Mouse (Mus musculus) gastrocnemius, adult 2 months (tissue): ENCODE measurements around the gene Stard13. TPM values are rescaled to one million over a fixed set of nuclear protein-coding genes. Genes with fewer than 3 reads are reported as not detected.
A peak's percentile ranks its signal among the peaks of the same experiment; 100 is the strongest.

ENCODE experiments used
- DNase-seq: peaks from one replicate; pipeline ENCODE4 v3.0.0; 2022
- H3K27ac ChIP-seq: fragments of 200-600 bp; 2 replicates; pipeline ENCODE4 v1.8.1; 2022; ENCODE audit warnings: mild to moderate bottlenecking
- H3K4me3 ChIP-seq: fragments of 200-600 bp; 2 replicates; pipeline ENCODE4 v1.8.1; 2022; ENCODE audit warnings: mild to moderate bottlenecking, moderate library complexity
- CTCF ChIP-seq: fragments of 200-600 bp; IDR thresholded peaks from 2 replicates; pipeline ENCODE4 v1.8.1; 2022; ENCODE audit warnings: antibody characterized with exemption, mild to moderate bottlenecking, moderate library complexity
- intact Hi-C: fragments of 180-260 bp; cut with DNase I; formaldehyde crosslinking; loops from one replicate; pipeline ENCODE4 v1.15.1; 2025
- long read RNA-seq, 2 experiments: library from polyadenylated mRNA; stranded (forward); transcript quantifications; one replicate each; pipeline ENCODE4 v2.0.0; 2021
- total RNA-seq, 2 experiments: library from RNA; stranded (reverse); gene quantifications; 2 replicates each; pipeline ENCODE4 v1.2.3; 2021

Gene Stard13
- total RNA-seq = 1 to 10 TPM; 6.7 to 7.4 TPM
- long read RNA-seq, experiment 1, partial matches to known transcripts = 3 of 5 reads
- long read RNA-seq, experiment 1, other reads (novel, unspliced or antisense) = 2 of 5 reads
- long read RNA-seq, experiment 2, full-length matches to known transcripts = 1 of 1 reads
- long read RNA-seq, experiment 2, partial matches to known transcripts = 0 of 1 reads
- long read RNA-seq, experiment 2, other reads (novel, unspliced or antisense) = 0 of 1 reads

DNA sequence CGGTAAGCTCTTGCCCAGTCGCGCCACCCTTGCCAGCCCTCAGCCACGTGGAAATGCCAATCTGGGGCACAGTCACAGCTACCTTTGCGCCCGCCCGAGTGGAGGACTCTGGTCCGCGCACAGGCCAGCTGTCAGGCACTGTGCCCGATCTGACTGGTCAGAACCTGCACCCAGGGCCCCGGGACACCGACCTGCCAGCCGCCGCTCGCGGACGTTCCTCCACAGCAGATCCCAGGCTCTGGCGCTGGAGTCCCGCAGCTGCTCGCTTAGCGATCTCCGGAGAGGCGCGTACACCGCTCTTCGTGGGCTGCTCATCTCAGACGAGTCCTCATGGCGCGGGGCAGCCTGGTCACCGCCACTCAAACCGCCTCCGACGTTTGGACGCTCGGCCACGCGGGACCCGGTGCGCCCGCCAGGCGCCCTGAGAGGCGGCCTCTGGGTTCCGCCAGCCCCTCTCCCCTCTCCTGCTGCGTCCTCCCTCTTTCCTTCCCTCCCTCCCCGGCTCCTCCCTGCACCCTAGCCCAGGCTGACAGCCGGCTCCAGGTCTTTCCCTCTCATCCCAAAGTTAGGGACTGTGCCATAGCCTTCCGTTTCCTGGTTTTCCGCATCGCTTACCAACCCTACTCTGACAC lies at the start of gene Stard13:
Gene Stard13, minus strand, starts transcription at position 437 of the 632 bp plus-strand sequence.
- intact Hi-C loops = no loop called here
- no peak for TF ChIP-seq CTCF
- peak within 1 kb of the TSS; percentile 84 for H3K4me3 ChIP-seq
- DNase-seq = peak; percentile 75
- peak within 1 kb of the TSS; percentile 81 for H3K27ac ChIP-seq

DNA sequence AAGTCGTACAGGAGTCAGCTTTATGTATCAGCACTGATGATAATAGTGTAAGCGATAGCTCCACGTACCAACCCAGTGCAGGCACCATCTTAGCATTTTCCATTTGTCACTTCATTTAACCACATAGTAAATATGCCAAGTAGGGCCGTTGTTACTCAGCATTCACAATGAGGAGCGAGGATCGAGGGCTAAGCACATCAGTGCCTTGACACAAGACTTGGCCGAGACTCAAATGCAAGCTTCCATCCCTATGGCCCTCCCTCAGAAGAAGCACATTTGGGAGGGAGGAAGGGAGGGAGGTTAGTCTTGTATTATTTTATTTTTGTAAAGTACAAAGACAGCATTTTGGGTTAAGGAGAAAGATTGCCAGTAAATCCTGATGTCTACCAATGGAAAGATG lies 45.9 kb upstream of the Stard13 start:
- Histone ChIP-seq H3K27ac (no peak overlapping the region), H3K4me3 (no peak overlapping the region)
- no peak for TF ChIP-seq CTCF
- intact Hi-C loops = loop anchor here (10.0 kb wide), 1 partner anchor 55 kb away; no protein-coding TSS in a partner anchor
- no peak for DNase-seq

DNA sequence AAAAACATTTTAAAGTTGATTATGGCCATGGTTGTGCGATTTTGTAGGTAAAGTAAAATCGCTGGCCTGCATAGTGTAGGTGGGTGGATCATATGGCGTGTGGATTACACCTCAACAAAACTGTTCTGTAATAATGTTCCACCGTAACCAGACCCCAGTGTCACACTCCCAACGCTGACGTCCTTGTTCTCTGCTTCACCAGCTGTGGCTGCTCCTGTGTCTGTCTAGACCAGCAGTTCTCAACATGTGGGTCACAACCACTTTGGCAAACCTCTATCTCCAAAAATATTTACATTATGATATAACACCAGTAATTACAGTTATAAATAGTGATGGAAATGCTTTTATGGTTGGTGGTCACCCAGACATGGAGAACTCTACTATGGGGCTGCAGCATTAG lies 44.3 kb upstream of the Stard13 start:
- no peak overlapping the region for H3K27ac ChIP-seq
- intact Hi-C loops = loop anchor here (10.0 kb wide), 1 partner anchor 57 kb away; no protein-coding TSS in a partner anchor

DNA sequence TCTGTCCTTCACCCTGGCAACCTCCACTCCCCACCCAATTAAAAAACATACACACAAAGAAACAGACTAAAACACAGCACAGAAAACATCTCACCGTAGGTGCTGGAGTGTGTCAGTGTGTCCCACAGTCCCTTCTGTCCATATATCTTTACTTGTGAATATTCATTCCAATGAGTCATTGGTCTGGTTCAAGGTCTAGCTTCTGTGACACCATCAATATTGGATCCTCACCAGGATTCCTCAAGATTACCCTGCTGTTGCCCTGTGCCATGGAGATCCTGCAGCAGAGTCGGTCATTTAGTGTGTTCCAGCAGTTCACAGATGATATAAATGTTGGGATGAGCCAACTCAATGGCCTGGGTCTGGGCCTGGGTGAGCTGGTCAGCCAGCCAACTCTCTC lies 42.4 kb upstream of the Stard13 start:
- TF ChIP-seq CTCF = no peak

More for the DNA sequence above, 44.3 kb upstream of the Stard13 start:
- TF ChIP-seq CTCF = no peak
- H3K4me3 ChIP-seq = no peak overlapping the region
- no peak for DNase-seq

DNA sequence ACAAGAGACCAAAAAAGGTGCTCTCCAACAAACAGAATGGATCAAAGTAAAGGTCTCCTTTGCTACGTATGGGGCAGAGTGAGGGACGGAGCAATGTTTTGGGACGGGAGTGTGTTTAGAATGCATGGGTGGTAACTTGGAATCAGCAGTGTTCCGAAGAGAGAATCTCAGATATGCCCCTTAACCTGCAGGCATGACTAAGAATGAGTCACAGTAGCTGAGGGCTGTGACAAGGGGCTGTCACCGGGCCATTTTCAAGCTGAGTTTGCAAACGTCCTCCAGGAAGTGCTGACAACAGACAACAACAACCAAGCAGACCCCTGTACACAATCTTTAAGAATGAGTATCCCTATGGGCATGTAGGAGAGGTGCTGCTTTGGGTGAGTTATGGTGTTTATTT lies 40.6 kb upstream of the Stard13 start:
- DNase-seq = no peak
- no peak overlapping the region for H3K4me3 ChIP-seq
- no peak overlapping the region for H3K27ac ChIP-seq
- intact Hi-C loops = loop anchor here (10.0 kb wide), 1 partner anchor 61 kb away; no protein-coding TSS in a partner anchor
- no peak for TF ChIP-seq CTCF

More for the DNA sequence above, 42.4 kb upstream of the Stard13 start:
- Histone ChIP-seq H3K4me3 (no peak overlapping the region), H3K27ac (no peak overlapping the region)
- intact Hi-C loops = loop anchor here (10.0 kb wide), 1 partner anchor 59 kb away; no protein-coding TSS in a partner anchor
- no peak for DNase-seq

DNA sequence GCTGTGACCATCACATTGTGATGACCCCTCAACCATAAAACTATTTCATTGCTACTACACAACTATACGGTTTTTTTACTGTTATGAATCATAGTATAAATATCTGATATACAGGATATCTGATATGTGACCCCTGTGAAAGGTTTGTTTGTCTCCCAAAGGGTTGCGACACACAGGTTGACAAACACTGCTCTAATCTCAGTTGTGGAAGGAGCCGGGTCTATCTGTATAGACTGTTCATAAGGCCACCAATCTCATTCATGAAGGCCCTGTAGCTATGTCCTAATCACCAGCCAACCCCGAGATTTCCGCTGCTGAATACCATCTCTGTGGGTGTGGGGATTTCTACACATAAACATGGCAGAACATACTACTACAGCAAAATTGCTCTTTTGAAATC lies 37.2 kb upstream of the Stard13 start:
- DNase-seq = no peak
- intact Hi-C loops = loop anchor here (10.0 kb wide), 1 partner anchor 64 kb away; no protein-coding TSS in a partner anchor
- TF ChIP-seq CTCF = no peak
- no peak overlapping the region for H3K4me3 ChIP-seq
- no peak overlapping the region for H3K27ac ChIP-seq

DNA sequence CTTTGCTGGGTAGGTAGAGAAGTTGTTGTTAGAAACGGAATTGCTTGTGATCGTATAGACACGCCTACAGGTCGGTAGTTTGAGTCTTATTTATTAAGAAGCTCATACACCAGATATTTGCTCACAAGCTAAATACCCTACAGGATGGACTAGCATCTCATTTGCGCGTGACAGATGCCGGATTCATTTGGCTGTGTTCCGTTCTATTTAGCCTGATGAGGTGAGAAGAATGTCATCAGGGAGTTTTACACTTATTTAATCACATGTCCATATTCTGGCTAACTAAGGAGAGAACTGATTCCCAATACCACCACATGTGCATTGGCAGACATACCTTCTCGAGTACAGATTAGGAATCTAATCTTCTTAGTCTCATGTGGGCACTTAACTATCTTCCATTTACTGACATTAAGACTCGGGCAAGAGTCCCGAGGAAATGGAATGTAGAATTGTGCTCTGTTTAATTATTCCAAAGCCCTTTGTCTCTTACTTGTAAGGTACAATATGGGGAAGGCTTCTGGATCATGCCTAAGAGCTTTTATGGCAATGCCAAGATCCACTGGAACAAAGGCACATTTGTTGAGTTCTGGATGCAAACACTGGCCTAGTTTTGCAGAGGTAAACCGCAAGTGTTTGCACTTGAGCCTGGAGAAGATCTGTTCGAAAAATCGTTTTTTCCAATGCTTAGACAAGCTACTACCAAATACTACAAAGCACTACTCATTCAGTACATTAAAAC lies 33.4 kb upstream of the Stard13 start:
- Histone ChIP-seq H3K4me3 (no peak overlapping the region), H3K27ac (no peak overlapping the region; the same call in 1 of the 2 replicates)
- no peak for TF ChIP-seq CTCF
- DNase-seq = no peak
- intact Hi-C loops = no loop called here

DNA sequence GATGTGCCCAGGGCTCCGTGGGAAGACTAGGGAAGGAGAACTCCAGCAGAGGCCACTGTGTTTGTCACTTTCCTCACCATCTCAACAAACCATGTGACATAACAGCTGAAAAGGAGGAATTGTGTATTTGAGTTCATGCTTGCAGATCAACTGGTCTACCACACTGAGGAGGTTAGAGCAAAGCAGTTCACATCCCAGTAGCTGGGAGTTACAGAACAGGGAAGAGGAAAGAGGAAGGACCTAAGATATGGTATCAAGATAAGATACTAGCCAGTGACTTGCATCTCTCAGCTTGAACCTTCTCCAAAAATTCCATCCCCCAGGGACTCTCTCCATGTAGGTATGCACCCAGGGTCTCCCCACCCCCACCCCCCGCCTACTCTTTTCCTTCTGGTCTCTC lies 27.9 kb upstream of the Stard13 start:
- H3K27ac ChIP-seq = no peak overlapping the region
- intact Hi-C loops = no loop called here
- no peak overlapping the region for H3K4me3 ChIP-seq
- no peak for DNase-seq
- no peak for TF ChIP-seq CTCF

DNA sequence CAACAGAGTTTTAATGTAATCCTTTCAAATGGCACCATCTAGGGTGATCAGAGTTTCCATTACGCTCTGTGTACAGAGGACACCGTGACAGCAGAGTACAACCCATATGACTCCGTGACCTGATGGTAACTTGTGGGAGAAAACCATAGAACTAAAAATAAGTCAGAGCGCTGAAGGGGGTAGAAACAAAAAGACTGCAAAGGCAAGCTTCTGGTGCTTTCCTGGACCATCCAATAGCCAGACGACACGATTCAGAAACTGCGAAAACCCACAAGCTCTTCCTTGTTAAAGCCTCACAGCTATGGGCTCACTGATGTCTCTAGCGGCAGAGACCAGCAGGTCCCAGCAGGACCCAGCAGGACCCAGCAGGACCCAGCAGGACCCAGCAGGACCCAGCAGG lies 18.6 kb upstream of the Stard13 start:
- intact Hi-C loops = no loop called here
- DNase-seq = no peak
- Histone ChIP-seq H3K4me3 (no peak overlapping the region), H3K27ac (no peak overlapping the region)
- no peak for TF ChIP-seq CTCF

DNA sequence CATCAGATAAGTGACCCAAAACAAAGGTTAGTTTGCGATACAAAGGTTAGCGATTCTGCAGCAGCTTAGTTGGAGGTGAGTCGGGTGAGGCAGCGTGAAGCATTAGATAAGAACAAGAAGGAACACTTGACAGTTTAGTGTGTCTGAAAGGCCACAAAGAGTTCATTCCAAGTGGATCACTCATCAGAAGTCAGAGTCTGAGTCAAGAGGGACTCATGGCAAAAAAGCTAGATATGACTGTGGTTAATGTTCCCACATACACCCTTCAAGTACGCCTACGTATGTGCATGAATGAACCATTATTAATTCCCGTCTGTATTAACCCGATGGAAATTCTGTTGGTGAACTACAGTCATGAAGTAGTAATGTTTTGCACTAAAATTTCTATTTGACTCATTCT lies 18.0 kb upstream of the Stard13 start:
- no peak overlapping the region for H3K27ac ChIP-seq
- intact Hi-C loops = no loop called here
- no peak for DNase-seq
- TF ChIP-seq CTCF = no peak
- H3K4me3 ChIP-seq = no peak overlapping the region

DNA sequence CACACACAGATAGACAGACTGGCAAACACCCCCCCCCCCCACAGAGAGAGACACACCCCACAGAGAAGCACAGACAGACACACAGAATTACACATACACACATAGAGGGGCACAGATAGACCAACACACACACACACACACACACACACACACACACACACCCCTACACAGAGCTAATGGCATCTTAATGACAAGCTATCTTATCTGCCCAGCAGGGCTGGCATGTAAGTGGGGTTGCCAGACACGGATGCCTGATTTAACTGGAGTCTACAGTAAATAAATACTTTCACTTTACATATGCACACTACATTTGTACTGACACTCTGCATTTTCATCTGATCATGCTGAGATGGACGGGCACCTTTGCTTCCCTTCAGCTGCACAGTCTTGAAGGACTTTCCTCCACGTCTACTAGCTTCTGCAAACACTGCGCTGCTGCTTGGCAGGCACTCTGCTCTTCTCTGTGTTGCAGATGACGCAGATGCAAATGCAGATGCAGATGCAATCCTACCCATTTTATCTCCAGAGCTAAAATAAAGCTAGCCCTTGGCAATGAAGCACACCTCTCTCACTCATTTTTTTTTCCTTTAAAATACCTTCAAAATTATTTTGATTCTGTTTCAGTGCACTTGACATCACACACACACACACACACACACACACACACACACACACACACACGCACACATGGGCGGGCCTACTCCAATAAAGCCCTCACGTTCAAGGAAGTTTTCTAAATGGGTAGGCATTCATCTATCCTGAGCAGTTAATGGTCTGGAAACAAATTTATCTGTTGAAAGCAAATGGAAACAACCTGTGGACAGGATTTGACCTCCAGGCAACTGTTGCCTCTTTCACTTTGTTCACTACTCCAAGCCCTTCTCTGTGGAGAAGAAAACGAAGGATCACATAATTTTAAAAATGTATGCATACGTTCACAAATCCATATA lies 15.3 kb upstream of the Stard13 start:
- intact Hi-C loops = no loop called here
- no peak for DNase-seq
- no peak overlapping the region for H3K4me3 ChIP-seq
- TF ChIP-seq CTCF = no peak
- no peak overlapping the region for H3K27ac ChIP-seq

DNA sequence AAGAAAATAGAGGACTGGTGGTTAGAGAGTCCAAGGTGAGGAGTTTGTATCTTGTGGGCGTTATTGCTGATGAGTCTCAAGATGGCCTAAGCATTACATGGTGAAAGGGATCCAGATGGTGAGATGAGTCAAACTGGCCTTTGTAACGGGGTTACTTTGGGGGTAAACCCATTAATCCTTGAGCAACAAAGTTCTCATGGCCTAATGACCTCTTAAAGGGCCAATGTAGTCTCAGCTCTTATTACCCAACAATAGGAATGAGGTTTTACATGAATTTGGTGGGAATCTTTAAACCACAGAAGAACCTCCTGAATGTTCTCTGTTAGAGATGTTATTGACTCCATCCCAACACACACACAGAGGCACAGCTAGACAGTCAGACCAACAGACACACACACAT lies 14.4 kb upstream of the Stard13 start:
- Histone ChIP-seq H3K27ac (no peak overlapping the region), H3K4me3 (no peak overlapping the region)
- TF ChIP-seq CTCF = no peak
- intact Hi-C loops = no loop called here
- no peak for DNase-seq
